Mouse (Mus musculus): ENCODE measurements at regions not wholly inside any gene's neighbourhood (a gene's known extent, or its start where the extent isn't known, plus 50 kb on each side); places are given as distances from the start of the nearest gene placed in this dataset.

DNA sequence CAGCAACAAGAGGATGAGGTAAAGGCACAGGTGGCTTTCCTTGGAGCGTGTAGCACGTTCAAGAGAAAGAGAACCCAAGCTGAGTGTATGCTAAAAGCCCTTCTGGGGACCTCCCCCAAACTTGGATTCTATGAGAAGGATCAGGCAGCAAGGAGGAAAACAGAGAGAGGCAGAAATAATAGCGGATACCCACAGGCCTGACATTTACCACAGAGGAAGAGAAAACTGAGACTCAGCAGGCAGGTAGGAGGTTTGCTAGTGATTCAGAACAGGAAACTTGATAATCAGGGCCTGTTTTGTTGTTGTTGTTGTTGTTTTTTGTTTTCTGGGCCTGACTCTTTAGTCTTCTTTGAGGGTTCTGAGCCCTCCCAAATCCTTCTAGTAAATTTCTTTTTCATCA is 100.5 kb upstream of the Mdm1 start:
- TF ChIP-seq GATA1 (IDR thresholded peaks at IDR 0.05; ENCODE audit: borderline replicate concordance, low read length) (no peak), FLI1 (IDR thresholded peaks at IDR 0.05; ENCODE audit: low read length) (no peak)
